Mouse (Mus musculus): ENCODE measurements around the gene Ccdc51. TPM values are rescaled to one million over a fixed set of nuclear protein-coding genes. Genes with fewer than 3 reads are reported as not detected.

Gene Ccdc51
- polyA plus RNA-seq, 1 experiment, result 7.7 TPM

GRCm38 (mm10) chr9:109058006-109058765, 24.1 kb upstream of the Ccdc51 start:
- TF ChIP-seq CTCF (IDR thresholded peaks at IDR 0.05; ENCODE audit: borderline replicate concordance, insufficient read depth, low read depth, low read length), result no peak
- TF ChIP-seq POLR2A (IDR thresholded peaks at IDR 0.05; ENCODE audit: borderline replicate concordance, insufficient read depth, low read length), result no peak
- 89% methylated on average over 19 of the region's 19 CpGs for WGBS
- peak overlapping the region; percentile 60 for H3K4me3 ChIP-seq (replicated peaks; ENCODE audit: insufficient read depth, low read depth, low read length)
- no peak overlapping the region for H3K27ac ChIP-seq (ENCODE audit: insufficient read depth, low read length)
- DNase-seq, result peak in 1 of 2 experiments; percentile 23
- no peaks in the 10 kb centered on the region for H3K27me3 ChIP-seq (ENCODE audit: control insufficient read depth, insufficient read depth, low read length)
- peaks cover 20% of the 10 kb centered on the region for H3K4me1 ChIP-seq (ENCODE audit: control insufficient read depth, insufficient read depth, low read length)

- DNase-seq, result peak; percentile 87 to 89
- Histone ChIP-seq H3K27ac (ENCODE audit: insufficient read depth, low read length) (peak within 1 kb of the TSS; percentile 54), H3K4me1 (ENCODE audit: control insufficient read depth, insufficient read depth, low read length) (peaks cover 20% of the 10 kb centered on the region), H3K27me3 (ENCODE audit: control insufficient read depth, insufficient read depth, low read length) (no peaks in the 10 kb centered on the region), H3K4me3 (replicated peaks; ENCODE audit: insufficient read depth, low read depth, low read length) (peak within 1 kb of the TSS; percentile 60)
- WGBS, result 2% methylated on average over 15 of the region's 15 CpGs
- TF ChIP-seq POLR2A (IDR thresholded peaks at IDR 0.05; ENCODE audit: borderline replicate concordance, insufficient read depth, low read length) (peak; percentile 36; the same call in 1 of the 2 replicates), CTCF (IDR thresholded peaks at IDR 0.05; ENCODE audit: borderline replicate concordance, insufficient read depth, low read depth, low read length) (peak; percentile 95)
These were observed 23.0 kb upstream of the Ccdc51 start, which contains the start of gene Trex1 for GRCm38 (mm10) chr9:109059136-109059903. Gene Trex1 (minus strand): TSS chr9:109059734.

DNA sequence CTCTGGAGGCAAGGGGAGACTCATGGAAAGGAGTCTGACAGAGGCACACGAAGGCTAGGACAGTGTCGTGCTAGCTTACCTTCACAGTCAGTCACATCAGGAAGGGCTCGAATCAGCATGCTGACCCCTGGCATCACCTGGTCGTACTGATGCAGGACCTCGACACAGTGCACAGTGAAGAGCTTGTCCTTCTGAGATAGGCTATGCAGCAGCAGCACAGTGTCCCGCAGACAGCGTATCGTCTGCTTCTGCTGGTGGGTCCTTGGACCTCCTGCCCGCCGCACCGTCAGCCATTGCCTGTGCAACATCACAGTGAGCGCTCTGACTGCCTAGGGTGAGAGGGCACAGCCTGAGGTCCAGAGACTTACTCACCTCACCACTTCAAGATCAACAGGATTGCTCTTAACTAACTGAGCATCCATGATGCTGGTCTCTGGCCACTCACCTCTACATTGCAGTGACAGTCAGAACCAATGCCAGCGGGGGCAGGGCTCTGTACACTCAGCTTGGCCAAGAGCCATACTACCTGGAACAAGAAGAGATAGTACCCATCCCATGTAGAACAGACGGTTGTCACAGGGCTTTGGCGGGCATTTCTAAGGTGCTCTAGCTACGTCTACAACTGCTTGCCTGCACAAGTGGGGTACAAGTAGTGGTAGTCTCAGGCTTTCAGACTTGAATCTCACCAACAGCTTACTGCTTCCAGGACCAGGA, 22.0 kb upstream of the Ccdc51 start:
- Histone ChIP-seq H3K4me3 (replicated peaks; ENCODE audit: insufficient read depth, low read depth, low read length) (no peak overlapping the region), H3K27me3 (ENCODE audit: control insufficient read depth, insufficient read depth, low read length) (no peaks in the 10 kb centered on the region), H3K27ac (ENCODE audit: insufficient read depth, low read length) (no peak overlapping the region), H3K4me1 (ENCODE audit: control insufficient read depth, insufficient read depth, low read length) (peaks cover 19% of the 10 kb centered on the region)
- peak; percentile 34 to 36 for DNase-seq
- no peak for TF ChIP-seq POLR2A (IDR thresholded peaks at IDR 0.05; ENCODE audit: borderline replicate concordance, insufficient read depth, low read length)
- TF ChIP-seq CTCF (IDR thresholded peaks at IDR 0.05; ENCODE audit: borderline replicate concordance, insufficient read depth, low read depth, low read length), result no peak
- 83% methylated on average over 16 of the region's 16 CpGs for WGBS

DNA sequence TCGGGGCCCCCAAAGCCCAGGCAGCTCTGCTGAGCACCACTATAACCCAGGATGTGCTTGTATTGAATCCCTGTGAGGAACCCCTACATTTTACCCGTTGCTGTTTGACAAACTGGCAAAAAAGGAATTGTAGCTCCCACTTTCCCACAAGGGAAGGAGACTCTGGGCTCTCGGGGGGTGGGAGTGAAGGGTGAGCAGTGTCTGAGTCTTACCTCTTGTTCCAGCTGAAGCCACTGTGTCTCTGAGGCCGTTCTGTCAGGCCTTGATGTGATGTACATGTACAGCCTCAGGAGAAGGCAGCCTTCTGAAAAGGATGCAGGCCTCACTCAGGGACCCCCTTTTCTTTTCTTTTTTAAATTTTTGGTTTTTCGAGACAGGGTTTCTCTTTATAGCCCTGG, 21.4 kb upstream of the Ccdc51 start:
- Histone ChIP-seq H3K27me3 (ENCODE audit: control insufficient read depth, insufficient read depth, low read length) (no peaks in the 10 kb centered on the region), H3K4me3 (replicated peaks; ENCODE audit: insufficient read depth, low read depth, low read length) (no peak overlapping the region), H3K4me1 (ENCODE audit: control insufficient read depth, insufficient read depth, low read length) (peaks cover 14% of the 10 kb centered on the region), H3K27ac (ENCODE audit: insufficient read depth, low read length) (no peak overlapping the region)
- DNase-seq, result no peak
- 94% methylated on average over 5 of the region's 5 CpGs for WGBS
- TF ChIP-seq POLR2A (IDR thresholded peaks at IDR 0.05; ENCODE audit: borderline replicate concordance, insufficient read depth, low read length) (no peak), CTCF (IDR thresholded peaks at IDR 0.05; ENCODE audit: borderline replicate concordance, insufficient read depth, low read depth, low read length) (no peak)

DNA sequence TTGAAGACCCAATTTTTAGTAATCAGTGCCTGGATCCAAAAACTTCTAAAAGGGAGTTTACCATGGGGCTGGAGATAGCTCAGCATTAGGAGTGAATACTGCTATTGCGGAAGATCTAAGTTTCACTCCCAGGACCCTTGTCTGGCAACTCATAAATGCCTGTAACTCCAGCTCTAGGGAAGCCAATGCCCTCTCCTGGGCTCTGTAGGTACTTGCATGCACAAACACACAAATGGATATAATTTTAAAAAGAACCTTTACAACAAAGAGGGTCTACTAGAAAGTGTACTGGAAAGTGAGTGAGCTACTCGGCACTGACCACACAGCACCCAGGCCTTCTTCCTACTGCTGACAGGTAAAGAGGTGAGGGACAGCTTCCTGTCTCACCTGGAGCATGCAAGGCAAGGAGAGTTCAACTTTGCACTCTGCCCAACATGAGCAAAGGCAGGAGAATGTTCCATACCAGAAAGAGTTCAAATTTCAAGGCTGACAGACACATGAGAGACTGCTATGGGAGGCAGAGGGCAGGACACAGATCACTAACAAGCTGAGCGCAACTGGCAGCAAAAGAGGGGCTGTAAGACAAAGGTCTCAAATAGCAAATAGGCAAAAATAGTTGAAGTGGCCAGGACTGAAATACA, 14.1 kb upstream of the Ccdc51 start:
- H3K4me1 ChIP-seq (ENCODE audit: control insufficient read depth, insufficient read depth, low read length), result no peaks in the 10 kb centered on the region
- TF ChIP-seq POLR2A (IDR thresholded peaks at IDR 0.05; ENCODE audit: borderline replicate concordance, insufficient read depth, low read length), result no peak
- TF ChIP-seq CTCF (IDR thresholded peaks at IDR 0.05; ENCODE audit: borderline replicate concordance, insufficient read depth, low read depth, low read length), result no peak
- no peak overlapping the region for H3K27ac ChIP-seq (ENCODE audit: insufficient read depth, low read length)
- H3K4me3 ChIP-seq (replicated peaks; ENCODE audit: insufficient read depth, low read depth, low read length), result no peak overlapping the region
- no peaks in the 10 kb centered on the region for H3K27me3 ChIP-seq (ENCODE audit: control insufficient read depth, insufficient read depth, low read length)
- 96% methylated on average over 3 of the region's 3 CpGs for WGBS
- DNase-seq, result no peak

- Histone ChIP-seq H3K4me1 (ENCODE audit: control insufficient read depth, insufficient read depth, low read length) (no peaks in the 10 kb centered on the region), H3K4me3 (replicated peaks; ENCODE audit: insufficient read depth, low read depth, low read length) (peak within 1 kb of the TSS; percentile 96), H3K27ac (ENCODE audit: insufficient read depth, low read length) (peak within 1 kb of the TSS; percentile 71), H3K27me3 (ENCODE audit: control insufficient read depth, insufficient read depth, low read length) (no peaks in the 10 kb centered on the region)
- peak; percentile 96 for TF ChIP-seq POLR2A (IDR thresholded peaks at IDR 0.05; ENCODE audit: borderline replicate concordance, insufficient read depth, low read length)
- no peak for TF ChIP-seq CTCF (IDR thresholded peaks at IDR 0.05; ENCODE audit: borderline replicate concordance, insufficient read depth, low read depth, low read length)
- under 1% methylated on average over 57 of the region's 57 CpGs for WGBS
- peak; percentile 94 to 95 for DNase-seq
These were observed 8.4 kb upstream of the Ccdc51 start, which contains the start of gene Atrip for GRCm38 (mm10) chr9:109073661-109074573. Gene Atrip (minus strand): TSS chr9:109074124.
